Mouse (Mus musculus) c-Kit-positive CD71-positive TER-119-negative erythroid progenitor cells, embryonic 14.5 days (primary cell): Measurements from ENCODE around the gene Dlgap1.

Experiments used
- DNase-seq: peaks from one replicate; pipeline ENCODE4 v3.0.0-alpha.2; 2013; ENCODE audit warnings: low read depth

The Dlgap1 gene

GRCm38 (mm10) chr17:69969021-69969815, at the start of gene Dlgap1:
Dlgap1 (plus strand) TSS chr17:69969073.
- no peak for DNase-seq

DNA sequence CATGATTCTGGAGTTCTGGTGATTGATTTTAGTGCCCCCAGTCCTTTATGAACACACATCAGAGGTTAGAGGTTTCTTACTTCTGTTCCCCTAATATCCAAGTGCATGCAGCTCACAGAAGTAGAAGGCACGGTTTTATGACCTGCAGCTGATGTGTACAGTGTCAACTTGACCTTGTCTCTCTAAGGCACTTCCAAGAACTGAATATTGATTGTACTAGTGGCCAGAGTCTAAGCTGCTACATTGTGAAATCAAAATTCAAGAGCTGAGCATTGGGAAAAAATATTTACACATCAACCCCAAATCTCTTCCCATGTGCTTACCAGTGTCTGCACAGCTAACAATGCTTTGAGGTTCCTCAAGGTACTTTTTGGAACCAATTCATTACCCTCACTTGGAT, 13.9 kb upstream of the Dlgap1 start:
- no peak for DNase-seq

- DNase-seq: no peak
These were observed 1.2 kb downstream of the Dlgap1 start for GRCm38 (mm10) chr17:69969816-69970750.

DNA sequence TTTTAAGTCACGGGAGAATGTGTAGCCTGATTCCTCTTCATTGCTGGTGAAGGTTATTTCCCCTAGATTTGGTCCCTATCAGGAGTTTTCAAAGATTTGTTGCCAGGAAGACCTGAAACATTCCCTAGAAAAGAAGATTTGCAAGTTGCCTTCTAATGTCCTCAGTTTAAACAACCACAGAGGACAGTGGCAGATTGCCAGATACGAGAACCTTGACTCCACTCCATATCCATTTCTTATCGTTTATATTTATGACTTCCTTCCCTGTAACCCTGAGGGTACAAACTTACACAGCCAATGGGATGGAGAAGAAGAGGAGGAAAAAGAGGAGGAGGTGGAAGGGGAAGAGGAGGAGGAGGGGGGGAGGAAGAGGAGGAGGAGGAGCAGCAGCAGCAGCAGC, 4.2 kb downstream of the Dlgap1 start:
- no peak for DNase-seq

DNA sequence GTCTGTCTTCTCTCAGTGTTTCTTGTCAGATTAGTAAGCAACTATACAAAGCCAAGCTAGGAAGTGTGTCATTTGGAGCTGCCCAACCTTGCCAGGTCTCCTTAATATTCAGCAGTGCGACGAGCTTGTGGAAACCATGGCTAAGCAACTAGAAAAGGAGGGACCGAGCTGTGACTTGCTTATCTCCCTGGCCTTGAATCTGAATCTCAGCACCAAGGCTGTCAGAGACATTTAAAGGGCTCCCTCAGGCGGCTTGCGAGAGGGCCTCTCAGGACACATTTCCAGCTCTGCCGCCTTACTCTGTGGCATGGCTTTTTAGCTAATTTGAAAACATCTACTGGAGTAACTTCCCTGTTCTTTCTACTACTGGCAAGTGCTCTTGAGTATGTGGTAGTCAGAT, 5.1 kb downstream of the Dlgap1 start:
- DNase-seq: no peak

DNA sequence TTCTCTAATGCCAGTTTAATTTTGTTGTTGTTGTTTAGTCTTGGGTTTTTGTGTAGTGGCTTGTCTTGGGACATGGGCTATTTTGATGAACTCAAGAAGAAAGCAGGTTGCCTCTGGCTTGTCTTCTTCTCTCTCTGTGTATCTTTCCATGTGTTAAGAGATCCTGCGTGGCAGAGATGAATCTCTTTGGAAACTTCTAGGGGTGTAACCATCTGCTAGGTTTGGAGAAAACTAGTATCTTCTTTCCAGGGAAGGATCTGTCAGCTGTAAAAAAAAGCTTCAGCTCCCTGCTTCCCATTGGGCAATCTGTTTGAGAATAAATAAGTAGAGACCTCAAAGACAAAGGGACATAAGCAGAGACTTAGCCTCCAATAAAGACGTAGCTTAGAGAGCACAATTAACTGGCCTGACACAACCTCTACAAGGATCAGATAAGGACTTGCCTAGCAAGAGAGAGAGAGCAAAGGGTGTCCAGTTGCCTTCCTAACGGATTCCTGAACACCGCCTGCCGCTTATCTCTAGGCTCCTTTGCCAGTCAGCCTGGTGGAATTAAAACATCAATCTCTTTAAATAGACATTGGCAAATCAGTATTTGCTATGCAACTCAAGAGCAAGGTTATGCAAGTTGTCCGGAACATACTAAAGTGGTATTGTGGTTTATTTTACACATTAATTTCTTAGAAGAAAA, 13.5 kb downstream of the Dlgap1 start:
- no peak for DNase-seq

- no peak for DNase-seq
These were observed 27.5 kb downstream of the Dlgap1 start for GRCm38 (mm10) chr17:69996406-69996805.

- no peak for DNase-seq
These were observed 33.2 kb downstream of the Dlgap1 start for GRCm38 (mm10) chr17:70002026-70002425.

DNA sequence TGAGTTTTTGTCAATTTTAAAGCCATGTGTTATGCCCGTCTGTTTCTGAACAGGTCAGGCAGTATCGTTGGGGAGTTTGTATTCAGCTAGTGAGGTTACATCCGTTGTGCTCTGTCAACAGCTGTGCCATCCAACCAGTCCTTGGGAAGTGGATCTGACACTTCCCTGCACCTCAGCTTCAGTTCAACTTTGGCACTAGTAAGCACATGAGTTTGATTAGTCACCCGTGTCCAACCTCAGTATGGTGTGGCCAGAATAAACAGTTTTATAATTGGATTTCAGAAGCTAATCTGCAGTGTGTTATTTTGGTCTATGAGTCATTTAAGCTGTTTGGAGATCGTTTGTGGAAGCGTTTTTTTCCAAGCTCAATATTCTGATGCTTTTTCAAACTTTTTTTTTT, 35.8 kb downstream of the Dlgap1 start:
- DNase-seq: no peak

GRCm38 (mm10) chr17:70007607-70008006, 38.7 kb downstream of the Dlgap1 start:
- no peak for DNase-seq

DNA sequence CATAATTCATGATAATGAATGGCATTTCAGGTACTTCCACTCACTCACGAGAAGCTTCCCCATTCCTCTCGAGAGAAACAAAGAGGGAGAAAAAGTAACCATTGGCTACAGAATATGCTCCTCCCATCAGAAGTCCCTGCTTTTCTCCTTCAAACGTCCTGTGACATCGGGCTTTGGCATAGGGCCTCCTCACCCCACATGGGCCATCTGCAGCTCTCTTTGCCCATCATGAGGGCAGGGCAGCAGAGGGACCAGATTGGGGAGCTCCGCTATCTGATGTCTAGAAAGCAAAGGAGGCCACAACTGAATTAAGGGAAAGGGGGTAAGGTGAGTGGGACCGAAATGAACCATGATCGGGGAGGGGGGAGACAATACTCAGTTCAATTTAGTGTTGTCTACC, 47.6 kb downstream of the Dlgap1 start:
- no peak for DNase-seq

- DNase-seq: no peak
These were observed 51.5 kb downstream of the Dlgap1 start for GRCm38 (mm10) chr17:70020376-70020775.

DNA sequence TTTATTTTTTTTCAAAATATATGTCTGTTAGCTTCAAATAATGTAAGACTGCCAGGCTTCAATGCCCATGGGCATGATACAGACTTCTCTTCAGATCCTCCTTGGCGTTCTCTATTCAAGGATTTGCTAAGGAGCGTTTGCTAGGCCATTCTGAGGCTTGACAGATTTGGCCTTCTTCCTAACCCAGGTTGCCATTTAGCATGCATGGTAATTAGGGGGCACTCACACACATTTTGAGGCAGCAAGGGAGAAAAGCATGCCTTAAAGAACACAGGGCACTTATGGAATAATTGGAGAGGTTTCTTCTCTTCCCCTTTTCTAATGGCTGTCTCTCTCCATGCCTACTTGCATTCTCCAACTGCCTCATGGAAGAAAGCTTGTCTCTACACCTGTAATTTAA, 53.7 kb downstream of the Dlgap1 start:
- DNase-seq: no peak

- no peak for DNase-seq
These were observed 66.0 kb downstream of the Dlgap1 start for GRCm38 (mm10) chr17:70034862-70035261.

- DNase-seq: no peak
These were observed 72.0 kb downstream of the Dlgap1 start for GRCm38 (mm10) chr17:70040751-70041430.

GRCm38 (mm10) chr17:70068281-70068680, 99.4 kb downstream of the Dlgap1 start:
- DNase-seq: no peak

- no peak for DNase-seq
These were observed 103.2 kb downstream of the Dlgap1 start for GRCm38 (mm10) chr17:70072066-70072465.

- DNase-seq: no peak
These were observed 119.3 kb downstream of the Dlgap1 start for GRCm38 (mm10) chr17:70088220-70088619.

DNA sequence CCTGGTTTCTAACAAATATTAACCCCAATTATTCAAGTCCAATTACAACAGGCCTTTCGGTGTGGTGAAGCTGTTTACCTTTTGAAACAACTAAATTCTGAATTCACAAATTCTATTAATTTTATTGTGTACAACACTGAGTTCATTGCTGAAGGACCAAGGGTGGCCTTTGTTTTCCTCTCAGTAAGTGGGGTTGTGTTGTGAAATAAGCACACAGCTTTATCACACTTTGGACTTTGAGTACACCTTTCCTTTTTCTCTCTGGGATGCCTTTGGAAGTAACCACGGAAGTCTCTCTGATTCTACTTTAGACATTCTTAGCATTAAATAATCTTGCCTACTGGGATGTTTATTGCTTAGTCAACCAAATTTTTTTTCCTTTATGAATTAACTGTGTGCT, 121.9 kb downstream of the Dlgap1 start:
- no peak for DNase-seq

DNA sequence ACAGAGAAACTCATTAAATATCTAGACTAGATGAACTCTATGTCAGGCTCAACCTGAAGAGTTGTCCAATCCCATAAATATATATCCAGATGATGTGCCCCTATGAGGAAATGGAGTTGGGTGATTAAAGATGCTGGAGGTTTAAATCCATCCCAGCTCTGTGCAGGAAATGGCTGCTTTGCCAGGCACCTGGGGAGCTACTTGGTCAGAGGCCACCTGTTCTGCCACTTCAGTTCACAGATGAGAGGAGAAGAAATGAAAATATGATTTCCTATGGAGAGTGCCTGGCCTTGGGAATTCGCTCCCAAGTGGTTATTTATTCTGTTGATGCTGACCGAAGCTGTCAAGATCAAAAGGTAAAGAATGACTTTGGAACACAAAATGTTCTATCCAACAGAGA, 160.3 kb downstream of the Dlgap1 start:
- DNase-seq: no peak

GRCm38 (mm10) chr17:70169831-70170230, 201.0 kb downstream of the Dlgap1 start:
- DNase-seq: no peak

GRCm38 (mm10) chr17:70172500-70173036, 203.7 kb downstream of the Dlgap1 start:
- no peak for DNase-seq
